Mouse (Mus musculus) adrenal gland, postnatal 36 days (tissue): ENCODE results near the gene Slfn8. TPM values are rescaled to one million over a fixed set of nuclear protein-coding genes. Genes with fewer than 3 reads are reported as not detected.
A peak's percentile ranks its signal among the peaks of the same experiment; 100 is the strongest.
"Not testable (repeated sequence)": the region's sequence is repeated elsewhere in the genome, so short reads cannot be mapped to it uniquely, and the experiment has no call there.

ENCODE experiments used
- DNase-seq, 2 experiments: peaks; one replicate each; pipeline ENCODE4 v3.0.0; 2021; ENCODE audit warnings: mixed read lengths in 1 of 2
- microRNA-seq: library from miRNA; unstranded; fragments of <30 nt; microRNA quantifications from one replicate; pipeline ENCODE4 v1.2.0, GENCODE M21; 2021
- total RNA-seq, 2 experiments: library from RNA; stranded (reverse); gene quantifications; 2 replicates each; pipeline ENCODE4 v1.2.3; 2021

Slfn8 gene
- total RNA-seq, 2 experiments from 2014 or later, result 1.5 to 2.5 TPM

DNA sequence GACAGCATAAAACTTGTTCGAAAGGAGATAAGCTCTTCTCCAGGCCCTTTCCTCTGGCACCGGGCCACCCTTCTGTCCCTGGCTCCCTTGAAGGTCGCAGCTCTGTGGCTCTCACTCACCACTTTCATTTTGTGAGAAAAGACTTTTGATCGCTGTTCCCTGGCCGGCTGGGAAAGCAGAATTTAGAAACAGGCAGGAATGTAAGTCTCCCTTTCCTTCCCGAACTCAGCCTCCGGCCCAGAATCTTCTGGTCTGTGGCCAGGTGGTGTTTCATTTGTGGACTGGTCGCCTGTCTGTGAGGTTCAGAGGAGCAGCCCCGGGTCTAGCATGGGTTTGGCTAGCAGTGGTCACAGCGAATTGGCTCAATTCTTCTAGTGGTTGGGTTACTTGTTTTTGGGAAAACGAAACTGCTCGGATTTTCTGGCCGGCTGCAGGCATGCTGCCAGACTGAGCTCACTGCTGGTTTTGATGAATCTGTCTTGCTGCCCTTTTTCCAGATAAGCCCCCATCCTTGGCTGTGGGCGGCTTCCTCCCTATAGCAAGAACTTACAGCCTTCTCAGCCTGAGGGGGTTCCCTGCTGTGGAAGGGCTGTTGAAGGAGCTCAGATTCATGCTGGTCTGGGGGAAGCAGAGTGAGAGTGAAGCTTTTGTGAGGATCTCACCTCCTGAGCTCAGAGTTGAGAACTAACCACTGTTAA lies 29.0 kb downstream of the Slfn8 start, which contains the start of gene Slfn9:
Gene Slfn9, minus strand, starts transcription at position 362 of the 698 bp plus-strand sequence.
- peak; percentile 89 to 91 for DNase-seq

DNA sequence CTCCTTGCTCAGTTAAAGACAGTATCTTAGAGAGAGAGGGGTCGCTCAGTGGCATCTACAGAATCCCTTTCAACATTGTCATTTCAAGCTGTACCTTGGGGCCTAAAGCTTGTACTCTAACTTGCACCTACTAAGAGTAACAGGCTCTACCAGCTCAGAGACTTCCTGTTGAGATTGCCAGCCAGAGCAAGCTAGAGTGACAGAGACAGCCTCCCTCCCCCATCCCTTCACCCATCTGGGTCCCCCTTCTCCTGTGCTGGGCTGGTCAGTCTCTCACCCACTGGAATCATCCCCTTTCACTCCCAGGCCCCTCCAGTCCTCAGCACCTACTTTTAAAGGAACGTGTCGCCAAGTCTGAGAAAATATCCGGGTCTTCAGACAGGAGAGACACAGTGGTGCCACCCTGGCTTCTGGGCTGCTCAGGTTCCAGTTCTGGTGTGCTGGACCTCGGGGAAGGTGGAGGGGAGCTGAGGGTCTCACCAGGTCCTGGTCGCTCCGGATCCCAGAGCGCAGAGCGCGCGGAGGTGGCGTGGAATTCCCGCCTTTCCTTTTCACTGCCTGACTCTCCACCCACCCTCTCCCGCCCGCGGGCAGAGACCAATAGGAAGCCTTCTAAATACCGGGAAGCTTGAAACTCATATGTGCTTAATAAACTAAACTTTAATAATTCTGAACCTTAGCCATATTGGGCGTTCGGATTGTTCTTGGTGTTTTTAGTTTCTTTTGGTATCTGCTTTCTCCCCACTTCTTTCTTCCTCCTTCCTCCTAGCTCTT lies 29.8 kb downstream of the Slfn8 start:
- DNase-seq, result peak; percentile 62 to 70

DNA sequence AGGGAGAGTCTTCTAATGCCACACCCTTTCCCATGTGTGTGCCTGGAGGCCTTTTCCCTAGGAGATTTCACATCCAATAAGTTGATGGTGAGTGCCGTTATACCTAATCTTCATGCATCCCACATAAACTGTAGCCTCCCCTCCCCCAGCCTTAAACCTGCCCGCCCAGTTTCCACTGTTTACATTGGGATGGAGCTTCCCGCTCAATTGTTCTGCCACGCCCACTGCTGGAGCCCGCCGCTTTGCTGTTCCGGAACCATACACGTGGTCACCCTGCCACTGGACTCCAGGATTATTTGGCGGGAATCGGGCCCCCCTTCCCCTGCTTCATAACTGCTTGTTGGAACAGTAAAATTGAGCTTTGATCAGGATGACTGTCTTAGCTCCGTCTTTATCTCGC lies 31.3 kb downstream of the Slfn8 start:
- no peak for DNase-seq

DNA sequence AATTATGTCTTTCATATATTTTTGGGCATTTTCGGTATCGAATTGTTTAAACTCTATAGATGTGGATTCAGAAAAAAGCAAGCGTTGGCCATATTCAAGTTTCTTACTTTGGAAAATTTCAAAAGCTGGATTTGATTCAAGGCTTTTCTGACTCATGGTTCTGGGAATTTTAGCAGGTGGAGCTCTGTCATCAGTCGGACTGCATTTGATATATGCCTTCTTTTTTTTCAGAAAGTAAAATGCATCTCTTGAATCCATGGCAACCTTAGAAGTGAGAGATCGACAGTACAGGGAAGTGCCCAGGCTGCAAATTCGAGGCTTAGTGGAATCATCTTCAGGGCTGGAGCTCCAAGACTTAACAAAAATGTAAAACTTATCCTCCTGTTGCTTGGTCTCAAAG lies 33.0 kb downstream of the Slfn8 start:
- no peak for DNase-seq

DNA sequence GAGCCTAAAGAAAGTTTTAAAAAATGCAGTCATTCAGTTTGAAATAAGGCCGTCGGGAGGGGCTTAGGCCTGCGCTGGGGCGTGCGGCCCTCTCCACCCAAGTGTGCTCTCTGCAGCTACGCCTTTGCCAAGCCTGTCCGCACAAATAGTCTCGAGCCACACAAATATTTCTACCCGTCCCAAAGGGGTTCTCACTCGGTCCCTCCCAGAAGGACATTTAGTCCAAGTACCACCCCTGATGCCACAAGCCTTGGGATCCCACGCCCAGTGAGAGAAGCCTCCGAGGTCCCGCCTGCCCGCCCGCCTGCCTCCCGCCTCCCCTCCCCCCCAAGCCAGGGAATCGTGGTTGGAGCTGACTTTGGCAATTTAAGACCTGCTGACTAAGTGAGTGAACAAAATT lies 37.4 kb downstream of the Slfn8 start:
- DNase-seq, result no peak

DNA sequence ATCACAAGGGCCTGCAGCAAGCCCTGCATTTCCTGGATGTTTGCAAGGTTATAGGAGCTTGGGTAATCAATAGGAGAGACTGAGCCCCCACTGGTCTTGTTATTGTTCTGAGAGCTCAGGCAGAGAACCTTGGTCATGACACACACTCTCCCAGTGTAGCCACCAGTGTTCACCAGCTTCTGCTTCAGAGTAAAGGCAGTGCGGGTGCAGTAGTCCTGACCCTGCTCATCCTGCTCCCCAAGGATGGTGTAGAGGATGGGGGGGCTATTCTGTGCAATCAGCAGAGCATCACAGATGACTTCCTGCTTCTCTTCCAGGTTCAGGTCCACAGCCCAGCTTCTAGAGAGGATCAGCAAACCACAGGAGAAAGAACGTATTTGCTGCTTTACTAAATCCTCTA lies 38.2 kb downstream of the Slfn8 start:
- DNase-seq, result not testable (repeated sequence)

DNA sequence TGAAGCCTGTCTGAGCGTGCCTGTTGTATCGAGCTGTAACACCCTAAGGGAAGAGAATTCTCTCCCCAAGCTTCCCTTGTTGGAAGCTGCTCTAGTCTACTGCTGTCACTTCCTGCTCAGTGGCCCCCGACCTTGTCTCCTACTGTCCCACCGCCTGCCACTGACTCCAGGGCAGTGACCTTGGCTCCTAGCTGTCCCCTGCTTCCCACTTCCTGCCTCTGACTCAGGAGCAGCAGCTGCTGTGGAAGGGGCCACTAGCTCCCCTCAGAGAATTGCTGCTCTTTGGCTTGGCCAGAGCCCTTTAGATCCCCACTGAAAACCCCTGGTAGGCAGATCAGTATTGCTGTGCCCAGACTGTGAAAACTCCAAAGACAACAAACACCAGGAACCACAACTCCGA lies 46.7 kb downstream of the Slfn8 start:
- peak; percentile 55 to 58 for DNase-seq

DNA sequence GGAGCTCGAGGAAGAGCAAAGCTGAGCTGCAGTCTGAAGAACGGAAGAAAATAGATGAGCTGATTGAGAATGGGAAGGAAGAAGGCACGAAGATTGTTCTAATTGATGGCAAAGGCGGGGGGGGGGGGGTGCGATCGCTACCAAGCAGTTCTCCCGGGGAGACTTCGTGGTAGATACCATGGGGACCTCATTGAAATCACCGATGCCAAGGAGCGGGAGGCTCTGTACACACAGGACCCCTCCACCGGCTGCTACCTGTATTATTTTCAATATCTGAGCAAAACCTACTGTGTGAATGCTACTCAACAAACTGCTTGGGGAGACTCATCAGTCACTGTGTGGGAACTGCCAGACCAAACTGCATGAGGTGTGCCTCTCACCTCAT lies 49.0 kb downstream of the Slfn8 start:
- no peak for DNase-seq

DNA sequence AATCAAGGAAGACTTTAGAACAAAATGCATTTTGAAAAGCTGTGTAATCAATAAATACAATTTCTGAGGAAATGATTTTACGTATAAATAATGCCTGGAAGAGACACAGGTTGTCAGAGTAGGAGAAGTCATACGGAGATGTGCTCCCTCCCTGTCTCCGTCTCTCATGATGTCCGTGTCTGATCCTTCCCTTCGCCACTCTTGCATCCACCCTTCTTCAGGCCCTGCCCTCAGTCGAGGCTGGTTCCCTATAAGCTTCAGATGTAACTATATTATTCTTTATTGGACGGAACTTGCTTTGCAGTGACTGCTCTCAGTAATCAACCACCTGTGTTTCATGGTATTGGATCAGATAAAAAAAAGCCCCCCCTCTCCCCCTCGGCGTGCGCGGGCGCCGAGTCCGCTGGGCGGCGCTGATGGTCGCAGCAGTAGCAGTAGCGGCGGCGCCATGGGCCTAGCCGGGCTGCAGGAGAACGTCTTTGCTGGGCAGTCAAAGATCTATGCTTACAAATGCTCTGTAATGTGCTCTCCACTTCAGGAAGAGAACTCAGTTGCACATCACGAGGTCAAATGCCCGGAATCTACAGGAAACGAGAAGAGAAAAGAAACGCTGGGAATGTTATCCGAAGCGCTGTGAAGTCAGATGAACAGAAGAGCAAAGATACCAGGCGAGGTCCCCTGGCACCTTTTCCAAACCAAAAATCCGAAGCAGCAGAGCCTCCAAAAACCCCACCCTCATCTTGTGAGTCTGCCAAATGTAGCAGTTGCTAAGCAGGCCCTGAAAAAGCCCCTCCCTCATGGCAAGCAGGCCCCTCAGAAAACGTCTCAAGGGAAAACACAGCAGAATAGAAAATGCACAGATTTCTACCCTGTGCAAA lies 49.7 kb downstream of the Slfn8 start:
- peak; percentile 64 to 74 for DNase-seq

DNA sequence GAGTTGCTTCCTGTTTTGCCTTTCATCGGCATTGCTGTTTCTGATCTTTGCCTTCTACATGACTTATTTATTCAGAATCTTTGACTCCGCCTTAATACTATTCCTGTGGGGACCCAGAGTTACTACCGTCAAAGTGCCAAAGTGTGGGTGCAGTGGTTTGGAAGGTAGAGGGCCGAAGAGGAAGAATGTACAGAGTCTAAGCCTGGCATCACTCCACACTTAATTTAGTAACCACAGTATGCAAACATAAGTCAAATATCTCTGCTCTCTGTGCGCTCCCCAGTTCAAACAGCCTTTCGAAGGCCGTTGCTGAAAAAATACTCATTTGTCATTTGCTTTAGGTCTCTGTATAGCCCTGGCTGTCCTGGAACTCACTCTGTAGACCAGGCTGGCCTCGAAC lies 58.4 kb downstream of the Slfn8 start:
- no peak for DNase-seq

DNA sequence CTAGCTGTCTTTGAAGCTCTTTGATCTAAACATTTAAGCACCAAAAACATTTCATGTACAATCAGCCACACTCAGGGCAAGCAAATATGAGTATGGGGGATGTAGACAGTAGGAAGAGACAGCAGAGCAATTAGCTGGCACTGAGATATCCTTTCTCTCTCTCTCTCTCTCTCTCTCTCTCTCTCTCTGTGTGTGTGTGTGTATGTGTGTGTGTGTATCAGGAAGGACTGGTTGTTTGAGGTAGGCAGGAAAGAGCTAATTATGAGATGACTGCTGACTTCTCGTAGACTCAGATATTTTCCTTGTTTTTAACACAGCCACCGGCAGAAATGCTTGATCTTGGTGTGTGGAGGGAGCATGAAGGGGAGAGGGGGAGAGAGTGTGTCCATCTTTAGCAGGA lies 58.9 kb downstream of the Slfn8 start:
- no peak for DNase-seq

DNA sequence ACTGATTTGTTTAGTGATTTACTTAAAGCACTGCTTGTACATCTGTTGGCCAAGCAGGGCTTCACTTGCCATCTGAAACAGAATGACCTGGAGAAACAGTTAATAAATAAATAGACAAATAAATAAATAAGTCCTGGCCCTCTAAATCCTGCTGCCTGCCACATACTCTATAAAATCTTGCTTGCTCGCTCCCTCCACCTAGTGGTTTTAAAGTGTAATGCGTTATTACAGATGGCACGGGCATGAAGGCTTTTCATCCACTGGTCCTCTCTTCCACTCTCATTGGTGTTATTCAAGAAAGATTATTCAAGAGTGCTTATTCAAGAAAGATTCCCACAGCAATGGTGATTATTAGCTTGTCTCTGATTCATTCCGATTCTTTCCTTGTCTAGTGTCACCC lies 61.0 kb downstream of the Slfn8 start:
- DNase-seq, result peak; percentile 15 to 47

DNA sequence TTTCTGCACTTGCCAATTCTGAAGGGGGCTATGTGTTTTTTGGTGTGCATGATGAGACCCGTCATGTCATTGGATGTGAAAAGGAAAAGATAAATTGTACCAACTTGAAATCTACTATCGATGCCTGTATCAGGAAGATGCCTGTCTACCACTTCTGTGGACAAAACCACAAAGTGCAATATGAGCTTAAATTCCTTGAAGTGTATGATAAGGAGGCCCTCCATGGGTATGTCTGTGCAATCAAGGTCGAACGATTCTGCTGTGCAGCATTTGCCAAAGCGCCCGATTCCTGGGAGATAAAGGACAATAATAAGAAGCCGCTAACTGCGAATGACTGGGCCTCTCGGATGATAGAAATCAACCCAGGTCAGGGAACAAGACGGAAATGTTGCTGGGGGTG lies 63.7 kb downstream of the Slfn8 start:
- DNase-seq, result no peak

DNA sequence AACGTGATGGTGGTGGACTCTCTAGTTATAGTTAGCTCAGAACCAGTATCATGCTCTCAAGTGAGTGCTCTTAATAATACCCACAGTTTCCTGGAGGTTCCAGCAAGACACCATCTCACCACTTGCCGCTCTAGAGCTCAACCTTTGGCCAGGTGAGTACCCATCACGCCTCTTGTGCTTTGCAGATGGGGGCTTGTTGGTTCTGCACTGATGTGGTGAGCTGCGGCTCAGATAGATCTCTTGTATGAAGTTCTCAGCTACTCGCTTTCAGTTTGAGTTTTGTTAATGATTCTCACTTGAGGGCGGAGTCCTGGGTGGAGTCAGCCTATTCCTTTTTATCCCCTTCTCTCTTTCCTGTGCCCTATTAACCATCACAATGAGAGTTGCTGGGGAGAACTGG lies 66.0 kb downstream of the Slfn8 start:
- no peak for DNase-seq

DNA sequence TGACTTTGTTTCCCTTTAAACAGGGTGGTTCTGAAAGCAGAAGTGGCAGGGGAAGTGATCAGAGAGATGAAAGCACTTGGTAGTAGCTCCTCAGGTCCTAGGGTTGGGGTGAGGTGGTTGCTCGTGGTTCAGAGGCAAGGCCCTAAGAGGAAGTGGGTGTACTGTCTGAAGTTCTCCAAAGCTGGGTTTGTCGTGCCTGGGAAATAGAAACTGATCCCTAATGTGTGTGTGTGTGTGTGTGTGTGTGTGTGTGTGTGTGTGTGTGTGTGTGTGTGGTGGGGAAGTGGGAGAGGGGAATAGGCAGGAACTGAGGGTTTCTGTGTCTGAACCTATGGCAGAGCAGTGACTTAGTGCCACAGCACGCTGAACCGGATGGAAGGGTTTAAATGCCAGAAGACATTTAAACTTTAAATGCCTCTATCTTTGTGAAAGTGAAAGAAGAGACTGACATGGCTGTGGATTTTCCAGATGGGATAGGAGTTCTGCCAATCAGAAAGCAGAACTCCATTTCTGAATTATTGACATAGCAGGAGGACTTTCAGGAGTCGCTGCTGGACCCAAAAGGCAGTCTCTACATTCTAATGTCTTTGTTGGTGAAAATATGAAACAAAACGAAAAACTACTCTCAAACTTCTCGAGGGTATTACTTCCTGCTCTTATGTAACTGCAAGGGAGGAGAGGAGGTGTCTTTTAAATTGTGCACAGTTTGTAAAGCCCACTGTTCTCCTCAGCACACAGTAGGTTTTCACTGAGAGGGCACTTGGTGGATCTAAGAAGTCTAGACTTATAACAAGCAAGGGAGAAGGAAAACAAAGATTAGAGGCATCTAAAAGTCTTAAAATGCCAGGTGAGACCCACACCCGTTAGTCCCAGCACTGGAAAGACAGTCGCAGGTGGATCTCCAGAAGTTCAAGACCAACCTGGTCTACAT lies 67.7 kb downstream of the Slfn8 start:
- no peak for DNase-seq

Small RNA genes within 50 kb of the gene (microRNA-seq; reads per million reads assigned to microRNA genes)
- gene Gm27598, result not detected
- gene Mir7679, result not detected

Other genes with a start within 250 kb of the Slfn8 start
- 10 to 100 TPM; 25.6 to 27.1 TPM for gene Lig3, start 239.7 kb downstream of the Slfn8 start, total RNA-seq
- gene Rffl, start 149.6 kb downstream of the Slfn8 start, total RNA-seq, result 1 to 10 TPM; 6.4 to 8.4 TPM
- gene Rad51d, start 130.2 kb downstream of the Slfn8 start, total RNA-seq, result 10 to 100 TPM; 10.7 to 16.2 TPM
- not detected for gene Fndc8, start 128.7 kb downstream of the Slfn8 start, total RNA-seq
- gene Nle1, start 112.4 kb downstream of the Slfn8 start, total RNA-seq, result 10 to 100 TPM; 19.5 to 27.0 TPM
- gene Unc45b, start 110.3 kb downstream of the Slfn8 start, total RNA-seq, result 10 to 100 TPM in 1 of 2 experiments, 1 to 10 TPM in 1; 7.6 to 10.0 TPM
- gene Slfn5, start 69.5 kb downstream of the Slfn8 start, total RNA-seq, result 10 to 100 TPM; 30.9 to 39.7 TPM
- 10 to 100 TPM in 1 of 2 experiments, 1 to 10 TPM in 1; 8.1 to 11.2 TPM for gene Slfn9, start 29.0 kb downstream of the Slfn8 start, total RNA-seq
- 1 to 10 TPM; 4.8 to 6.3 TPM for gene Slfn2, start 44.3 kb upstream of the Slfn8 start, total RNA-seq
- under 1 TPM; 0.20 to 0.43 TPM for gene Slfn1, start 96.0 kb upstream of the Slfn8 start, total RNA-seq
- under 1 TPM; 0.13 to 0.26 TPM for gene Slfn4, start 154.4 kb upstream of the Slfn8 start, total RNA-seq
- gene Slfn3, start 170.5 kb upstream of the Slfn8 start, total RNA-seq, result 1 to 10 TPM; 1.8 to 2.9 TPM